10 mouse cellular contexts compared by ENCODE assay signal in the genomic region with DNA sequence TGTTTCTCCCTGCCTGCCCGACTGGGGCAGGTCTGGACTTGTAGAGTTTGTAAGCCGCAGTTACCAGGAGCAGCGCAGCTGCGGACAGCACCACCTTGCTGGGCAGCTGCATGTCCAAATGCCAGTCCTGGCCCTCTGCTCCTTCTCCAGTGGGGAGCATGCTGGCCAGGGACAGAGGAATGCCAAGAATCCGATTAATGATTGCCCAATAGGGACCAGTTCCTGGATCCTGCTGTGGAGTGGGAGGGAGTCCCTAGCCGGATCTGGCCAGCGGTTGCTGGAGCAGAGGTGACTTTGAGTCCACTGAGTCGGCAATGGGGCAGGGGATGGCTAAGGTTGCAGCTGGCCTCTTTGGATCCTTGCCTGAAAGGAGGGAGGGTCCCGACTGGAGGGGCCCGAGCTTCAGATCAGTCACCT. TPM values are rescaled to one million over a fixed set of nuclear protein-coding genes. Genes with fewer than 3 reads are reported as not detected.
DNase-seq lines count a peak whose midpoint lies in the region; ATAC-seq lines count a peak whose summit lies in the region.
"Had no signal": no experiment of that assay in that cellular context is flagged by ENCODE, and none has a peak within 500 bp of the region (broad histone marks: within the 10 kb centered on the region; RNA-seq: fewer than 3 reads in every experiment).

No protein-coding gene starts in this region.

- H3K9ac ChIP-seq in heart, embryonic 11.5 days (ENCODE audit: low read depth, low read length), result no peak overlapping the region
- H3K9ac ChIP-seq in heart, embryonic 12.5 days, result peak overlapping the region; percentile 24; the same call in 1 of the 2 replicates
- H3K9ac ChIP-seq: neural tube, embryonic 12.5 days had no signal

- H3K27me3 ChIP-seq in heart, embryonic 11.5 days (ENCODE audit: control insufficient read depth, insufficient read depth, low read length), result peaks cover 10% of the 10 kb centered on the region
- H3K27me3 ChIP-seq in heart, embryonic 12.5 days (replicated peaks), result peaks cover 28% of the 10 kb centered on the region
- H3K27me3 ChIP-seq: CH12.LX; neural tube, embryonic 12.5 days had no signal

- WGBS in heart, embryonic 11.5 days (ENCODE audit: insufficient replicate concordance), result 16% methylated on average over 10 of the region's 10 CpGs
- 15% methylated on average over 10 of the region's 10 CpGs for WGBS in heart, embryonic 12.5 days

- H3K9me3 ChIP-seq in heart, embryonic 11.5 days (replicated peaks; ENCODE audit: control insufficient read depth, low read length), result no peaks in the 10 kb centered on the region
- no peaks in the 10 kb centered on the region for H3K9me3 ChIP-seq in heart, embryonic 12.5 days (replicated peaks)
- H3K9me3 ChIP-seq: neural tube, embryonic 12.5 days had no signal

- DNase-seq in heart, adult 11 months, result peak; percentile 97
- peak; percentile 79 for DNase-seq in adrenal gland, postnatal 10 days
- DNase-seq in kidney, postnatal 14 days, result peak; percentile 92
- peak; percentile 52 to 78 for DNase-seq in lung, postnatal 4 days

- H3K4me2 ChIP-seq in heart, embryonic 11.5 days, result no peak overlapping the region
- H3K4me2 ChIP-seq in heart, embryonic 12.5 days, result 0 out of 2 replicates have a peak overlapping the region, but pooled peaks have one; percentile 13
- H3K4me2 ChIP-seq: neural tube, embryonic 12.5 days had no signal

- ATAC-seq in heart, embryonic 11.5 days (replicated peaks; ENCODE audit: insufficient number of reproducible peaks, low FRiP score, low TSS enrichment), result no peak
- peak; percentile 39; the same call in 1 of the 2 replicates for ATAC-seq in heart, embryonic 12.5 days (ENCODE audit: insufficient number of reproducible peaks, low FRiP score)
- no peak for ATAC-seq in megakaryocyte, adult 5-6 weeks (ENCODE audit: poor library complexity, severe bottlenecking)
- no peak for ATAC-seq in activated CD4-positive, CD25-positive, alpha-beta regulatory T cell, adult 4 months

- H3K4me3 ChIP-seq in heart, embryonic 11.5 days (ENCODE audit: low read depth, low read length), result no peak overlapping the region
- H3K4me3 ChIP-seq in heart, embryonic 12.5 days, result no peak overlapping the region
- H3K4me3 ChIP-seq: neural tube, embryonic 12.5 days had no signal

- no peak overlapping the region for H3K27ac ChIP-seq in heart, embryonic 11.5 days (ENCODE audit: low read depth, low read length)
- H3K27ac ChIP-seq in heart, embryonic 12.5 days (ENCODE audit: poor library complexity, severe bottlenecking), result no peak overlapping the region
- H3K27ac ChIP-seq: neural tube, embryonic 12.5 days had no signal

- H3K36me3 ChIP-seq in heart, embryonic 11.5 days (ENCODE audit: control insufficient read depth, insufficient read depth, low read length), result no peaks in the 10 kb centered on the region
- H3K36me3 ChIP-seq in heart, embryonic 12.5 days, result no peaks in the 10 kb centered on the region
- H3K36me3 ChIP-seq: neural tube, embryonic 12.5 days had no signal

- 0 out of 2 replicates have a peak, but pooled peaks cover 4% of the 10 kb centered on the region for H3K4me1 ChIP-seq in heart, embryonic 11.5 days (ENCODE audit: control insufficient read depth, insufficient read depth, low read length)
- H3K4me1 ChIP-seq in heart, embryonic 12.5 days (replicated peaks), result peaks cover 14% of the 10 kb centered on the region

RNA-seq across cellular contexts. Expression of a gene that starts 0.3 kb away (rescaled TPM):
- 0.04 TPM in 1 of 2 replicates, not detected in the other for polyA plus RNA-seq in heart, embryonic 11.5 days (2014; fragmentation: Nextera tagmentation; extraction: Ambion mirVana)
- total RNA-seq in adrenal gland, postnatal 10 days (2021), result 10 to 100 TPM; 23.0 to 36.0 TPM
- 0.05 TPM in 2 replicates for polyA plus RNA-seq in heart, embryonic 12.5 days (2016; fragmentation: Nextera tagmentation; extraction: Ambion mirVana)
- total RNA-seq in megakaryocyte, adult 5-6 weeks (2015), result not detected in 2 replicates
- total RNA-seq in megakaryocyte, adult 5-6 weeks (2017), result not detected in 2 replicates
- not detected for polyA plus RNA-seq in activated CD4-positive, CD25-positive, alpha-beta regulatory T cell, adult 4 months (2017; shearing (Covaris generic))
- total RNA-seq: CH12.LX had no signal
- polyA plus RNA-seq: neural tube, embryonic 12.5 days had no signal
